Mouse (Mus musculus) hindbrain, embryonic 10.5 days (tissue): ENCODE measurements around the gene Prss50. TPM values are rescaled to one million over a fixed set of nuclear protein-coding genes. Genes with fewer than 3 reads are reported as not detected.
A peak's percentile ranks its signal among the peaks of the same experiment; 100 is the strongest.
"Not testable (repeated sequence)": the region's sequence is repeated elsewhere in the genome, so short reads cannot be mapped to it uniquely, and the experiment has no call there.

ENCODE experiments used
- DNase-seq: peaks from one replicate; pipeline ENCODE4 v3.0.0-alpha.2; 2017; ENCODE audit warnings: low spot score
- H3K27ac ChIP-seq: fragments of 300-500 bp; sonication (generic); 2 replicates; pipeline ENCODE4 v1.5.1; 2016; ENCODE audit warnings: mild to moderate bottlenecking, moderate library complexity
- H3K27me3 ChIP-seq: fragments of 300-500 bp; sonication (generic); 2 replicates; pipeline ENCODE4 v1.6.1; 2016; ENCODE audit warnings: mild to moderate bottlenecking; ENCODE audit not compliant: poor library complexity, insufficient read depth, severe bottlenecking
- H3K36me3 ChIP-seq: fragments of 300-500 bp; sonication (generic); 2 replicates; pipeline ENCODE4 v1.6.1; 2016; ENCODE audit warnings: mild to moderate bottlenecking, moderate library complexity
- H3K4me1 ChIP-seq: fragments of 300-500 bp; sonication (generic); replicated peaks from 2 replicates; pipeline ENCODE4 v1.6.1; 2016; ENCODE audit warnings: mild to moderate bottlenecking
- H3K4me3 ChIP-seq: fragments of 300-500 bp; sonication (generic); 2 replicates; pipeline ENCODE4 v1.5.1; 2016; ENCODE audit warnings: mild to moderate bottlenecking, moderate library complexity
- H3K9me3 ChIP-seq: fragments of 300-500 bp; sonication (generic); 2 replicates; pipeline ENCODE4 v1.6.1; 2016; ENCODE audit warnings: mild to moderate bottlenecking, moderate library complexity
- WGBS: fragments of 180-500 bp; shearing (Covaris S2); methylation state at CpG from one replicate; pipeline ENCODE4 v1.1.7; 2016; 5-methylcytosine and 5-hydroxymethylcytosine counted together
- polyA plus RNA-seq: library from polyadenylated mRNA; unstranded; fragments of >200 nt; fragmentation: Nextera tagmentation; extraction: Ambion mirVana; gene quantifications from 2 replicates; pipeline ENCODE4 v1.2.1, GENCODE M21; 2016

The Prss50 gene
- 0.68 and 0.88 TPM in 2 replicates for polyA plus RNA-seq

GRCm38 (mm10) chr9:110857781-110858472 is at the start of gene Prss50:
Prss50 (plus strand) TSS chr9:110857967.
- DNase-seq, result peak; percentile 43
- Histone ChIP-seq H3K4me3 (peak within 1 kb of the TSS; percentile 47), H3K9me3 (no peaks in the 10 kb centered on the region), H3K36me3 (no peaks in the 10 kb centered on the region), H3K4me1 (peaks cover 17% of the 10 kb centered on the region), H3K27ac (peak within 1 kb of the TSS; percentile 47), H3K27me3 (peaks cover 32% of the 10 kb centered on the region)
- 8% methylated on average over 50 of the region's 50 CpGs for WGBS

- no peak for DNase-seq
- WGBS, result 84% methylated on average over 4 of the region's 4 CpGs
- 0 out of 2 replicates have a peak, but pooled peaks cover 4% of the 10 kb centered on the region for H3K4me1 ChIP-seq
Observed at GRCm38 (mm10) chr9:110810051-110810450, 47.7 kb upstream of the Prss50 start.

DNA sequence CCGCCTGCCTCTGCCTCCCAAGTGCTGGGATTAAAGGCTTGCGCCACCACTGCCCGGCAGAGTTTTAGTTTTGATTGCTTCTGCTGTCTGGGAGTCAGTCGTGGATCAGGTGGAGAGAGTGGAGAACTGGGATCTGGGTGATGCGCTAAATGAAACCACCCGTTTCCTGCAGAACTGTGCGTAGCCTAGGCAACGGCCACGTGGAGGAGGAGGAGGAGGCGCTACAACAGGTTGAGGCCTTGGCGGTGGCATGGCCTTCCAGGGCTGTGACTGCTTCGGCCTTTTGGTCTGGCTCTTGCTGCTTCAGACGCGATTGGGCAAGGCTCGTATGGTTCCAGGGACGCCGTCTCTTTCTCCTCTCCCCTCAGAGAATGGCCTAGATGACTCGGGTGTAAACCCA is 44.0 kb upstream of the Prss50 start, which contains the start of gene Prss44:
TSS of gene Prss44 (plus strand) at position 206 of the 400 bp plus-strand sequence.
- H3K27me3 ChIP-seq, result peaks cover 4% of the 10 kb centered on the region; the same call in 1 of the 2 replicates
- 73% methylated on average over 18 of the region's 18 CpGs for WGBS
- H3K36me3 ChIP-seq, result no peaks in the 10 kb centered on the region
- no peak within 1 kb of the TSS for H3K27ac ChIP-seq
- no peak within 1 kb of the TSS for H3K4me3 ChIP-seq
- peak; percentile 11 for DNase-seq
- H3K9me3 ChIP-seq, result no peaks in the 10 kb centered on the region
- H3K4me1 ChIP-seq, result 0 out of 2 replicates have a peak, but pooled peaks cover 4% of the 10 kb centered on the region

More at GRCm38 (mm10) chr9:110810051-110810450, 47.7 kb upstream of the Prss50 start:
- H3K9me3 ChIP-seq, result no peaks in the 10 kb centered on the region
- no peak overlapping the region for H3K27ac ChIP-seq
- peaks cover 4% of the 10 kb centered on the region; the same call in 1 of the 2 replicates for H3K27me3 ChIP-seq
- H3K4me3 ChIP-seq, result no peak overlapping the region
- H3K36me3 ChIP-seq, result no peaks in the 10 kb centered on the region

DNA sequence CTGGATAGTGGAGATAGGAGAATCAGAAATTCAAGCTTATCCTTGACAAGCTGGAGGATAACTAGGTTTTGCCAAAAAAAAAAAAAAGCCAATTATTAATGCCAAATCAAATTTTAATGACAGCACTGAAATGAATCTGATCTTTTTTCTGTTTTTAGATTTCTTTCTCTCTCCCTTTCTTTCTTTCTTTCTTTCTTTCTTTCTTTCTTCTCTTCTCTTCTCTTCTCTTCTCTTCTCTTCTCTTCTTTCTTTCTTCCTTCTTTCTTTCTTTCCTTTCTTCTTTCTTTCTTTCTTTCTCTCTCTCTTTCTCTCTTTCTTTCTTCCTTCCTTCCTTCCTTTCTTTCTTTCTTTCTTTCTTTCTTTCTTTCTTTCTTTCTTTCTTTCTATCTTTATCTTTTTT is 37.2 kb upstream of the Prss50 start:
- not testable (repeated sequence) for H3K4me3 ChIP-seq, DNase-seq, H3K9me3 ChIP-seq, H3K27me3 ChIP-seq, H3K27ac ChIP-seq, H3K36me3 ChIP-seq, H3K4me1 ChIP-seq

DNA sequence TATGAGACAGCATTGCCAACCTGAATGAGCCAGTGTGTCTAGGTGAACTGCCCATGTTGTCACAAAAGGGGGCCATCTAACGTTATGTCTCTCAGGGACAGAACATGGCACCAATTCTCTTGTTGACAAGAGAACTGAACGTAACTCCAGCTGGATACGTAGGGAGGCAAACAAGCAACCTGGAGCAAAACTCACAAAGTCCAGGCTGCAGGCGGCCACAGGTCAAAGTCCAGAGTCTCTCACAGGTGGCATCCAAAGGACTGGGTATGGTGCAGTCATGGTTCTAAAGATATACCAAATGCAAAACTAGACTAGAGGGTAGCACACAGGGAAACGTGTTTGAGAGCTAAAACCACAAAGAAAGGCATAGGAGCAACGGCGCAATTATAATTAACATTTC is 36.3 kb upstream of the Prss50 start:
- Histone ChIP-seq H3K9me3 (no peaks in the 10 kb centered on the region), H3K4me1 (no peaks in the 10 kb centered on the region), H3K27me3 (no peaks in the 10 kb centered on the region), H3K36me3 (no peaks in the 10 kb centered on the region), H3K4me3 (no peak overlapping the region), H3K27ac (no peak overlapping the region)
- 87% methylated on average over 7 of the region's 7 CpGs for WGBS
- no peak for DNase-seq

GRCm38 (mm10) chr9:110825426-110825825 is 32.3 kb upstream of the Prss50 start:
- Histone ChIP-seq H3K27ac (no peak overlapping the region), H3K27me3 (no peaks in the 10 kb centered on the region), H3K9me3 (no peaks in the 10 kb centered on the region), H3K36me3 (no peaks in the 10 kb centered on the region), H3K4me1 (no peaks in the 10 kb centered on the region), H3K4me3 (no peak overlapping the region)
- WGBS, result 85% methylated on average over 4 of the region's 4 CpGs
- DNase-seq, result no peak

- Histone ChIP-seq H3K4me3 (no peak overlapping the region), H3K27me3 (no peaks in the 10 kb centered on the region), H3K4me1 (no peaks in the 10 kb centered on the region), H3K27ac (no peak overlapping the region), H3K9me3 (no peaks in the 10 kb centered on the region), H3K36me3 (no peaks in the 10 kb centered on the region)
- no peak for DNase-seq
- 74% methylated on average over 7 of the region's 7 CpGs for WGBS
Observed at GRCm38 (mm10) chr9:110825832-110826231, 31.9 kb upstream of the Prss50 start.

- no peaks in the 10 kb centered on the region for H3K9me3 ChIP-seq
- H3K36me3 ChIP-seq, result no peaks in the 10 kb centered on the region
- 84% methylated on average over 3 of the region's 3 CpGs for WGBS
- H3K4me1 ChIP-seq, result no peaks in the 10 kb centered on the region
- H3K27me3 ChIP-seq, result no peaks in the 10 kb centered on the region
- no peak for DNase-seq
- no peak within 1 kb of the TSS for H3K27ac ChIP-seq
- H3K4me3 ChIP-seq, result no peak within 1 kb of the TSS
Observed at GRCm38 (mm10) chr9:110826390-110826789, 31.4 kb upstream of the Prss50 start, which contains the start of gene Prss43. Prss43 (plus strand) TSS chr9:110826690.

DNA sequence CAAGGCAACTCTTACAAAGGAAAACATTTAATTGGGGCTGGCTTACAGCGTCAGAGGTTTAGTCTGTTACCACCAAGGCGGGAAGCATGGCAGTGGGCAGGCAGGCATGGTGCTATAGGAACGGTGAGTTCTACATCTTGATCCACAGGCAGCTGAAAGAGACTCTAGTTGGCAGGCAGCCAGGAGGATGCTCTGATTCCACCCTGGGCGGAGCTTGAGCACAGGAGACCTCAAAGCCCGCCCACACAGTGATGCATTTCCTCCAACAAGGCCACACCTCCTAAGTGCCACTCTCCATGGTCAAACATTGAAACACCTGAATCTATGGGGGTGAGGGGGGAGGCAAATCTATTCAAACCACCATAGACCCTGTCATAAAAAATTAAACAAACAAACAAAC is 24.7 kb upstream of the Prss50 start:
- Histone ChIP-seq H3K27me3 (peaks cover 5% of the 10 kb centered on the region; the same call in 1 of the 2 replicates), H3K27ac (no peak overlapping the region), H3K4me3 (no peak overlapping the region), H3K9me3 (no peaks in the 10 kb centered on the region), H3K36me3 (no peaks in the 10 kb centered on the region), H3K4me1 (peaks cover 16% of the 10 kb centered on the region)
- WGBS, result 85% methylated on average over 5 of the region's 5 CpGs
- no peak for DNase-seq

DNA sequence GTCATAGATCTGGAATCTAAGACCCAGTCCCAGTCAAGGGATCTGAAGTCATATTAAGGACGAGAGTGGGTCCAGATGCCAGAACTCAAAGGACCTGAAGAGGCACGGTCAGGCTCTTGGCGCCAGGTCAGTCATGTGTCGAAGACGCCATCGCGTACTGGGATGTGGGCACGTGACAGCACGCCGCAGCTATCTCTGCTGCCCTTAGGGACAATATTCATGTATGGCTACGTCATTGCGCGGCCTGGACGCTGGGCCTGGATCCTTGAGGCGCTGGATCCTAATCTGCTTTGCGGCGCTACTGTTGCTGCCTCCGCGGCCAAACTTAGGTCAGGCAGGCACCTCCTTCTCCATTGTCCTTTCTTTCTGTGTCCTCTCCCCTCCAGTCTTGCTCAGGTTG is 23.4 kb upstream of the Prss50 start, which contains the start of gene Prss45:
TSS of gene Prss45 (plus strand) at position 178 of the 400 bp plus-strand sequence.
- H3K27me3 ChIP-seq, result peaks cover 5% of the 10 kb centered on the region; the same call in 1 of the 2 replicates
- peak within 1 kb of the TSS; percentile 50 for H3K27ac ChIP-seq
- H3K4me1 ChIP-seq, result peaks cover 16% of the 10 kb centered on the region
- H3K4me3 ChIP-seq, result peak within 1 kb of the TSS; percentile 13; the same call in 1 of the 2 replicates
- no peaks in the 10 kb centered on the region for H3K9me3 ChIP-seq
- no peaks in the 10 kb centered on the region for H3K36me3 ChIP-seq
- no peak for DNase-seq
- WGBS, result 76% methylated on average over 19 of the region's 19 CpGs

DNA sequence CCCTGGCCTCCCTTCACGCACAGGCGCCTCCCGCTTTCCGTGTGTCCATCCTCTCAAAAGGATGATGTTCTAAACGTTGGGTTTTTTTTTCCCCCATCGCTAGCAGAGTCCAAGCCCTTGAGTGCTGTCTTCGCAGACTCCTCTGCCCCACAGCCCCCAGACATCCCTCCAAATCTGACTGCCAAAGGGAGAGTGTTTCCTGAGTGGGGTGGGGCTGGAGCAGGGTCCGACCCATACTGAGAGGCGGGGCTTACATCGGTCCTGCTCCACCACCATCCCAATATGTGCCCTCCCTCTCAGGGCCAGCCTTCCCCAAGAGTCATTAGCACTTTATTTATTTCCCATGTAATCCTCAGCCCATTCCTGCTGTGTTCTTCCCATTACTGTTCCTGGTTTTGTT is 22.8 kb upstream of the Prss50 start:
- H3K4me3 ChIP-seq, result peak overlapping the region; percentile 13; the same call in 1 of the 2 replicates
- DNase-seq, result no peak
- WGBS, result 36% methylated on average over 10 of the region's 10 CpGs

GRCm38 (mm10) chr9:110836112-110836511 is 21.7 kb upstream of the Prss50 start:
- Histone ChIP-seq H3K27me3 (peaks cover 5% of the 10 kb centered on the region; the same call in 1 of the 2 replicates), H3K4me1 (peaks cover 23% of the 10 kb centered on the region), H3K4me3 (no peak overlapping the region), H3K27ac (no peak overlapping the region), H3K9me3 (no peaks in the 10 kb centered on the region), H3K36me3 (no peaks in the 10 kb centered on the region)
- no peak for DNase-seq
- 65% methylated on average over 2 of the region's 2 CpGs for WGBS

More for the DNA sequence above, 22.8 kb upstream of the Prss50 start:
- Histone ChIP-seq H3K9me3 (no peaks in the 10 kb centered on the region), H3K27ac (peak overlapping the region; percentile 50), H3K36me3 (no peaks in the 10 kb centered on the region), H3K27me3 (peaks cover 5% of the 10 kb centered on the region; the same call in 1 of the 2 replicates), H3K4me1 (peaks cover 16% of the 10 kb centered on the region)

GRCm38 (mm10) chr9:110840905-110841304 is 16.9 kb upstream of the Prss50 start:
- Histone ChIP-seq H3K36me3 (no peaks in the 10 kb centered on the region), H3K4me3 (no peak overlapping the region)
- WGBS, result 71% methylated on average over 6 of the region's 6 CpGs

More at GRCm38 (mm10) chr9:110840905-110841304, 16.9 kb upstream of the Prss50 start:
- H3K9me3 ChIP-seq, result no peaks in the 10 kb centered on the region
- peaks cover 13% of the 10 kb centered on the region for H3K4me1 ChIP-seq
- DNase-seq, result no peak
- H3K27me3 ChIP-seq, result no peaks in the 10 kb centered on the region
- H3K27ac ChIP-seq, result no peak overlapping the region
